Mouse (Mus musculus) heart, embryonic 10.5 days (tissue): ENCODE results near the gene Rec8. TPM values are rescaled to one million over a fixed set of nuclear protein-coding genes. Genes with fewer than 3 reads are reported as not detected.

Experiments used
- DNase-seq: peaks from one replicate; pipeline ENCODE4 v3.0.0-alpha.2; 2017; ENCODE audit warnings: low spot score
- H3K27ac ChIP-seq: fragments of 300-500 bp; sonication (generic); 2 replicates; pipeline ENCODE4 v1.5.1; 2016; ENCODE audit warnings: mild to moderate bottlenecking
- H3K27me3 ChIP-seq: fragments of 300-500 bp; sonication (generic); 2 replicates; pipeline ENCODE4 v1.6.1; 2016; ENCODE audit warnings: mild to moderate bottlenecking; ENCODE audit not compliant: poor library complexity, insufficient read depth, severe bottlenecking
- H3K36me3 ChIP-seq: fragments of 300-500 bp; sonication (generic); 2 replicates; pipeline ENCODE4 v1.6.1; 2016; ENCODE audit warnings: mild to moderate bottlenecking, moderate library complexity
- H3K4me1 ChIP-seq: fragments of 300-500 bp; sonication (generic); 2 replicates; pipeline ENCODE4 v1.6.1; 2016; ENCODE audit warnings: mild to moderate bottlenecking
- H3K4me3 ChIP-seq: fragments of 300-500 bp; sonication (generic); 2 replicates; pipeline ENCODE4 v1.5.1; 2016; ENCODE audit warnings: mild to moderate bottlenecking, moderate library complexity
- H3K9me3 ChIP-seq: fragments of 300-500 bp; sonication (generic); 2 replicates; pipeline ENCODE4 v1.6.1; 2016; ENCODE audit warnings: mild to moderate bottlenecking, moderate library complexity
- WGBS: fragments of 180-500 bp; shearing (Covaris S2); methylation state at CpG from one replicate; pipeline ENCODE4 v1.1.7; 2016; 5-methylcytosine and 5-hydroxymethylcytosine counted together
- polyA plus RNA-seq: library from polyadenylated mRNA; unstranded; fragments of >200 nt; fragmentation: Nextera tagmentation; extraction: Ambion mirVana; gene quantifications from 2 replicates; pipeline ENCODE4 v1.2.1, GENCODE M21; 2016

Gene Rec8
- polyA plus RNA-seq, 1 experiment from 2014 or later = 13.7 TPM

DNA sequence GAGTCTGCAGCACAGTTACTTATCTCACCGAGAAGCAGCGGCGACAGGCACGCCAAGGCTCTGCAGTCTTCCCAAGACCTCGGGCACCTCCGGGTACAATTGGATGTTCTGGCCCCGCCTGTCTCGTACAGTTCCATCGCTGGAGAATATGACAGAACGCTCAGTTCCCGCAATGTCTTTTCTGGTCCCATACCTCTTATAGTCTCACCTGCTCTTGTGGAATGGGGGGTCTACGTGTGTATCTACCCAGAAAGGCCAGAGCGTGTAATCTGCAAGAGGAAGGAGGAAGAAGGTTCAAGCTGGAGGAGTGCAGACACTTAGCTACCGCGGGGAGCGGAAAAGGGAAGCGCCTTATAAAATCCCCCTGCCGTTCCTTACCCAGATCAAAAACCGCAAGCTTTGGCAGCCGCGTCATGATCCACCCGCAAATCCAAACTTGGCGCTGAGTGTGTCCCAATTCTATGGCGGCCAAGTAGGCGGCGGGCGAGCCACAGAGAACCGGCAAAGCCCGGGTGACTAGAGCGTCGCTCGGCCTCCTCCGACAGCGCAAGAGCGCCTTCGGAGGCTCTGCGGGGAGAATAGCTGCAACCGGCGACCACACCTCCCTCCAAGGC is 42.2 kb downstream of the Rec8 start, which contains the start of gene Mdp1:
Mdp1 (minus strand) TSS at position 549 of the 614 bp plus-strand sequence.
- H3K27ac ChIP-seq = peak within 1 kb of the TSS; percentile 92
- under 1% methylated on average over 39 of the region's 39 CpGs for WGBS
- H3K36me3 ChIP-seq = peaks cover 42% of the 10 kb centered on the region

DNA sequence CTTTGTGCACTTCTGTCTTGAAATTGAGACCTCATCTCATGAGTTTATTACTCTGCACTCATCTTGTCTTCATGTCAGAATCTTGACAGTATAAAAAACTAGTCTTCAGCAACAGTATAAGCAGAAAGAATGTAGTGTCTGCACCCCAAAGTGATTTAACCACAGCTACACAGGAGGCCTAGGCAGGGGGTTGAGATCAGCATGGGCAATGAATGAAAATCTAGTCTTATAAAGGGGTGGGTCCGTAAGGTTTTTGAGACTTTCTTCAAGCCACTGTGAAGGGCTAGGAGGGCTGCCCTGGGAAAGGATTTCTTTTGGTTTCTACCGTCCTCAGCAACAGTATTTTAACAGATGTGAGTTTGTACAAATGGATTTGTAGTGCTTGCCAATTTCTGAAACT is 42.8 kb downstream of the Rec8 start:
- no peaks in the 10 kb centered on the region for H3K9me3 ChIP-seq
- H3K27me3 ChIP-seq = no peaks in the 10 kb centered on the region
- H3K4me3 ChIP-seq = peak overlapping the region; percentile 80
- 50% methylated on average over 2 of the region's 2 CpGs for WGBS
- peaks cover 44% of the 10 kb centered on the region for H3K36me3 ChIP-seq
- H3K27ac ChIP-seq = no peak overlapping the region
- DNase-seq = no peak
- H3K4me1 ChIP-seq = peaks cover 12% of the 10 kb centered on the region; the same call in 1 of the 2 replicates

More for the DNA sequence above, 42.2 kb downstream of the Rec8 start, which contains the start of gene Mdp1:
- H3K9me3 ChIP-seq = no peaks in the 10 kb centered on the region
- peak; percentile 92 for DNase-seq
- H3K4me1 ChIP-seq = peaks cover 12% of the 10 kb centered on the region; the same call in 1 of the 2 replicates
- H3K27me3 ChIP-seq = no peaks in the 10 kb centered on the region
- H3K4me3 ChIP-seq = peak within 1 kb of the TSS; percentile 80

DNA sequence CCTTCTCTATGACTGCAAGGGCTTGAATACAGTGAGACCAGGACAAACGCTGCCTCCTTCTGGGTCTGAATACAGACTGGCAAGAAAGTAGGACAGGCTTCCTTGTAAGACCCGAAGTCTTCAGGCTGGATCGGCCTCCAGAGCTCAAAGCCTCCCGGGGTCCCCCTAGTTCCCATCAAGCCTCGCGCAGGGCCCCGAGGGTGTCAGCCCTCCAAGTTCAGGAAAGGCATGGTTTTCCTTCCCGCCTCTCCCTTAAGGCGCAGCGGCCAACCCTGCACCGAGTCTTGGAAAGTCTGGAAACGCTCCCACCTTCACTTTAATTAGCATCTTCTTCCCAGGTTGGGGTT is 53.6 kb downstream of the Rec8 start:
- H3K27me3 ChIP-seq = no peaks in the 10 kb centered on the region
- no peak for DNase-seq
- no peaks in the 10 kb centered on the region for H3K9me3 ChIP-seq
- peaks cover 20% of the 10 kb centered on the region for H3K4me1 ChIP-seq
- peaks cover 31% of the 10 kb centered on the region for H3K36me3 ChIP-seq
- peak overlapping the region; percentile 98 for H3K27ac ChIP-seq
- peak overlapping the region; percentile 83 for H3K4me3 ChIP-seq
- 0% methylated on average over 12 of the region's 12 CpGs for WGBS

DNA sequence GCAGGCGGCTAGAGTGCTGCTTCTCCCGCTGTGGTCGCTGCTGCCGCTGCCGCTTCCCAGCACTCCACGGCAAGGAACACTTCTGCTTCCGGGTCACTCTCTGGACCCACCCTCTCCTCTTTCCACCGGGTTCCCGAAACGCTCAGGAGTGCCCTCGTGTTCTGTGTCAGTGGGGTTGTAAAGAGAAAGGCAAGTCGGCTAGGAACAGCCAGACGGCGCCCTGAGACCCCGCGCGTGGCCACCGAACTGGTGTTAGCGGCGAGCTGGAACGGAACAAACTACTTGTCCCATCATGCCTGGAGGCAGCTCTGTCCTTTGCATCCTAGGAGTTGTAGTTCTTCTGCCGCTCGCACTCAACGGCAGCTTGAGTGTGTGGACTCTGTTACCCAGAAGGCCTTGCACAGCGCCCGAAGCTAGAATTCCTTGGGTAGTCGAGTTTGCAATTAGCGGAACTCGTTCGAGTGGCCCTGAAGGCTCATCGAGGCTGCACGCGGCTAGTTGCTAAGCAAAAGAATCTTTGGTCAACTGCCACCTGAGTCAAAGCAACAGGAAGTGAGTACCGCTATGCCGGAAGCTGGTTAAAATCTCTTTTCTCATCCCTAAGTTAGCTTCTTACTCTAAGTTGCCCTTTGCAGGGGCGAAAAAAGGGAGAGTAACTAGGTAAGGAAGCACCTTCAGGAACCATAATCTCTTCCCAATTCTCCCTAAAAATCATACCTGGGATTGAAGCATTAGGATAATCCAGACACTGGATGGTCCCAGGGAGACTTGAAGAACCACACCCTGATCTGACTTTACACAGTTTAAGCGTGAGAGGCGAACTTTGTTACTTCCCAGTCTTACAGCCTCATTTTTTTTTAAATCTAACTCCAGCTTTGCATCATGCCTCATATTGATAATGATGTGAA is 54.2 kb downstream of the Rec8 start, which contains the start of the genes Gmpr2 and Nedd8:
Gmpr2 (plus strand) TSS at position 109 of the 908 bp plus-strand sequence.
Nedd8 (minus strand) TSS at position 292 of the 908 bp plus-strand sequence.
- DNase-seq = peak; percentile 99
- peaks cover 20% of the 10 kb centered on the region for H3K4me1 ChIP-seq
- peak within 1 kb of the TSS; percentile 98 for H3K27ac ChIP-seq
- H3K4me3 ChIP-seq = peak within 1 kb of the TSS; percentile 83
- no peaks in the 10 kb centered on the region for H3K9me3 ChIP-seq
- peaks cover 33% of the 10 kb centered on the region for H3K36me3 ChIP-seq
- H3K27me3 ChIP-seq = no peaks in the 10 kb centered on the region
- 1% methylated on average over 38 of the region's 38 CpGs for WGBS

DNA sequence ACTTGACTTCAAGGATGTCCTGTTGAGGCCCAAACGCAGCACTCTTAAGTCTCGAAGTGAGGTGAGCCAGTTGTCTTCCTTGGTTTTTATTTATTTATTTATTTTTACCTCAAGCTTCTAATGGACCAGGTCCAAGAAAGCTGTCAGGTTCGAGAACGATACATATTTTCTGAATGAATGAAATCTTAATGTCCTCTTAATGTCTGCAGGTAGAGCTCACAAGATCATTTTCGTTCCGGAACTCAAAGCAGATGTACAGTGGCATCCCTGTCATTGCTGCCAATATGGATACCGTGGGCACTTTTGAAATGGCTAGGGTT is 54.9 kb downstream of the Rec8 start:
- peak overlapping the region; percentile 98 for H3K27ac ChIP-seq
- no peaks in the 10 kb centered on the region for H3K27me3 ChIP-seq
- peak overlapping the region; percentile 83 for H3K4me3 ChIP-seq
- 75% methylated on average over 7 of the region's 7 CpGs for WGBS
- no peaks in the 10 kb centered on the region for H3K9me3 ChIP-seq
- no peak for DNase-seq
- peaks cover 20% of the 10 kb centered on the region for H3K4me1 ChIP-seq
- peaks cover 39% of the 10 kb centered on the region for H3K36me3 ChIP-seq

Other genes starting within 250 kb of the Rec8 start
- gene Dhrs4, start 139.3 kb upstream of the Rec8 start, polyA plus RNA-seq = 62.6 and 85.5 TPM in 2 replicates
- gene Carmil3, start 127.4 kb upstream of the Rec8 start, polyA plus RNA-seq = 1.5 and 3.3 TPM in 2 replicates
- 0.36 and 0.41 TPM in 2 replicates for gene Cpne6, start 107.6 kb upstream of the Rec8 start, polyA plus RNA-seq
- not detected in 2 replicates for gene Nrl, start 93.1 kb upstream of the Rec8 start, polyA plus RNA-seq
- gene Pck2, start 77.8 kb upstream of the Rec8 start, polyA plus RNA-seq = 31.5 and 32.5 TPM in 2 replicates
- 69.9 and 75.2 TPM in 2 replicates for gene Dcaf11, start 58.0 kb upstream of the Rec8 start, polyA plus RNA-seq
- 1.3 TPM in 1 of 2 replicates, not detected in the other for gene A730061H03Rik, start 57.6 kb upstream of the Rec8 start, polyA plus RNA-seq
- gene Fitm1, start 42.4 kb upstream of the Rec8 start, polyA plus RNA-seq = 74.6 and 136 TPM in 2 replicates
- gene Psme1, start 39.9 kb upstream of the Rec8 start, polyA plus RNA-seq = 173 and 196 TPM in 2 replicates
- gene Emc9, start 32.7 kb upstream of the Rec8 start, polyA plus RNA-seq = 17.1 and 22.1 TPM in 2 replicates
- gene Psme2, start 26.9 kb upstream of the Rec8 start, polyA plus RNA-seq = 188 and 205 TPM in 2 replicates
- 14.4 and 21.9 TPM in 2 replicates for gene Rnf31, start 26.3 kb upstream of the Rec8 start, polyA plus RNA-seq
- gene Irf9, start 14.5 kb upstream of the Rec8 start, polyA plus RNA-seq = 5.9 and 7.4 TPM in 2 replicates
- 103 and 108 TPM in 2 replicates for gene Ipo4, start 17.9 kb downstream of the Rec8 start, polyA plus RNA-seq
- 2.3 and 3.1 TPM in 2 replicates for gene Gm49378, start 19.9 kb downstream of the Rec8 start, polyA plus RNA-seq
- 91.6 and 96.4 TPM in 2 replicates for gene Tm9sf1, start 25.8 kb downstream of the Rec8 start, polyA plus RNA-seq
- 0.27 and 0.57 TPM in 2 replicates for gene Tssk4, start 32.1 kb downstream of the Rec8 start, polyA plus RNA-seq
- 71.6 and 79.7 TPM in 2 replicates for gene Mdp1, start 42.5 kb downstream of the Rec8 start, polyA plus RNA-seq
- gene Gmpr2, start 53.9 kb downstream of the Rec8 start, polyA plus RNA-seq = 50.8 and 58.8 TPM in 2 replicates
- gene Nedd8, start 54.1 kb downstream of the Rec8 start, polyA plus RNA-seq = 543 and 573 TPM in 2 replicates
- gene Tinf2, start 63.8 kb downstream of the Rec8 start, polyA plus RNA-seq = 44.4 and 50.4 TPM in 2 replicates
- gene Tgm1, start 95.9 kb downstream of the Rec8 start, polyA plus RNA-seq = 0.46 and 1.6 TPM in 2 replicates
- 25.1 and 29.4 TPM in 2 replicates for gene Rabggta, start 104.2 kb downstream of the Rec8 start, polyA plus RNA-seq
- 59.7 and 60.5 TPM in 2 replicates for gene Dhrs1, start 127.7 kb downstream of the Rec8 start, polyA plus RNA-seq
- 33.2 and 49.1 TPM in 2 replicates for gene Nop9, start 127.7 kb downstream of the Rec8 start, polyA plus RNA-seq
- gene Cideb, start 140.4 kb downstream of the Rec8 start, polyA plus RNA-seq = 1.4 and 2.0 TPM in 2 replicates
- gene Ltb4r2, start 143.4 kb downstream of the Rec8 start, polyA plus RNA-seq = 0.44 and 1.1 TPM in 2 replicates
- gene Ltb4r1, start 147.9 kb downstream of the Rec8 start, polyA plus RNA-seq = 0.53 and 0.79 TPM in 2 replicates
- 14.5 and 18.1 TPM in 2 replicates for gene Adcy4, start 166.1 kb downstream of the Rec8 start, polyA plus RNA-seq
- 20.0 and 32.0 TPM in 2 replicates for gene Ripk3, start 170.8 kb downstream of the Rec8 start, polyA plus RNA-seq
- gene Nfatc4, start 205.1 kb downstream of the Rec8 start, polyA plus RNA-seq = 15.4 and 35.8 TPM in 2 replicates
- gene Nynrin, start 236.0 kb downstream of the Rec8 start, polyA plus RNA-seq = 27.1 and 32.7 TPM in 2 replicates